Mouse (Mus musculus): ENCODE measurements around the gene Lipc. TPM values are rescaled to one million over a fixed set of nuclear protein-coding genes. Genes with fewer than 3 reads are reported as not detected.

The Lipc gene
- not detected in 2 replicates for polyA plus RNA-seq (2014; fragmentation: Nextera tagmentation; extraction: Ambion mirVana)

GRCm38 (mm10) chr9:70952126-70952525 lies at the start of gene Lipc:
Gene Lipc, minus strand, starts transcription at chr9:70952226.
- 87% methylated on average over 4 of the region's 4 CpGs for WGBS
- DNase-seq (ENCODE audit: low spot score) = no peak
- no peak for ATAC-seq (replicated peaks; ENCODE audit: low FRiP score)
- H3K9ac ChIP-seq (ENCODE audit: low read length) = no peak within 1 kb of the TSS
- no peak within 1 kb of the TSS for H3K4me2 ChIP-seq (ENCODE audit: low read depth, low read length, severe bottlenecking)
- H3K27ac ChIP-seq (ENCODE audit: low read depth, low read length) = no peak within 1 kb of the TSS
- H3K9me3 ChIP-seq (ENCODE audit: control insufficient read depth, low read length) = no peaks in the 10 kb centered on the region
- H3K36me3 ChIP-seq (ENCODE audit: control insufficient read depth, insufficient read depth, low read length) = no peaks in the 10 kb centered on the region
- no peaks in the 10 kb centered on the region for H3K4me1 ChIP-seq (replicated peaks; ENCODE audit: control insufficient read depth, insufficient read depth, low read length)
- H3K27me3 ChIP-seq (ENCODE audit: control insufficient read depth, insufficient read depth, low read length) = no peaks in the 10 kb centered on the region
- no peak within 1 kb of the TSS for H3K4me3 ChIP-seq (ENCODE audit: low read depth, low read length)

GRCm38 (mm10) chr9:70999161-70999560 lies 47.1 kb upstream of the Lipc start:
- Histone ChIP-seq H3K4me1 (replicated peaks; ENCODE audit: control insufficient read depth, insufficient read depth, low read length) (no peaks in the 10 kb centered on the region), H3K27me3 (ENCODE audit: control insufficient read depth, insufficient read depth, low read length) (no peaks in the 10 kb centered on the region), H3K27ac (ENCODE audit: low read depth, low read length) (no peak overlapping the region), H3K9me3 (ENCODE audit: control insufficient read depth, low read length) (no peaks in the 10 kb centered on the region; the same call in 1 of the 2 replicates), H3K9ac (ENCODE audit: low read length) (no peak overlapping the region), H3K4me3 (ENCODE audit: low read depth, low read length) (no peak overlapping the region), H3K4me2 (ENCODE audit: low read depth, low read length, severe bottlenecking) (no peak overlapping the region), H3K36me3 (ENCODE audit: control insufficient read depth, insufficient read depth, low read length) (no peaks in the 10 kb centered on the region)
- ATAC-seq (replicated peaks; ENCODE audit: low FRiP score) (no peak), DNase-seq (ENCODE audit: low spot score) (no peak)
- WGBS = 80% methylated on average over 4 of the region's 4 CpGs

GRCm38 (mm10) chr9:70998719-70999118 lies 46.7 kb upstream of the Lipc start:
- no peaks in the 10 kb centered on the region for H3K27me3 ChIP-seq (ENCODE audit: control insufficient read depth, insufficient read depth, low read length)
- DNase-seq (ENCODE audit: low spot score) = no peak
- WGBS = 79% methylated on average over 6 of the region's 6 CpGs
- no peak overlapping the region for H3K27ac ChIP-seq (ENCODE audit: low read depth, low read length)
- no peak overlapping the region for H3K9ac ChIP-seq (ENCODE audit: low read length)
- no peak overlapping the region for H3K4me3 ChIP-seq (ENCODE audit: low read depth, low read length)
- ATAC-seq (replicated peaks; ENCODE audit: low FRiP score) = no peak
- H3K36me3 ChIP-seq (ENCODE audit: control insufficient read depth, insufficient read depth, low read length) = no peaks in the 10 kb centered on the region
- no peaks in the 10 kb centered on the region for H3K4me1 ChIP-seq (replicated peaks; ENCODE audit: control insufficient read depth, insufficient read depth, low read length)
- no peaks in the 10 kb centered on the region; the same call in 1 of the 2 replicates for H3K9me3 ChIP-seq (ENCODE audit: control insufficient read depth, low read length)
- H3K4me2 ChIP-seq (ENCODE audit: low read depth, low read length, severe bottlenecking) = no peak overlapping the region

- Histone ChIP-seq H3K36me3 (ENCODE audit: control insufficient read depth, insufficient read depth, low read length) (no peaks in the 10 kb centered on the region), H3K4me2 (ENCODE audit: low read depth, low read length, severe bottlenecking) (no peak overlapping the region), H3K4me1 (replicated peaks; ENCODE audit: control insufficient read depth, insufficient read depth, low read length) (no peaks in the 10 kb centered on the region), H3K4me3 (ENCODE audit: low read depth, low read length) (no peak overlapping the region), H3K27me3 (ENCODE audit: control insufficient read depth, insufficient read depth, low read length) (no peaks in the 10 kb centered on the region), H3K9ac (ENCODE audit: low read length) (no peak overlapping the region), H3K9me3 (ENCODE audit: control insufficient read depth, low read length) (no peaks in the 10 kb centered on the region; the same call in 1 of the 2 replicates), H3K27ac (ENCODE audit: low read depth, low read length) (no peak overlapping the region)
- 73% methylated on average over 6 of the region's 6 CpGs for WGBS
- no peak for ATAC-seq (replicated peaks; ENCODE audit: low FRiP score)
- no peak for DNase-seq (ENCODE audit: low spot score)
These were observed 41.3 kb upstream of the Lipc start for GRCm38 (mm10) chr9:70993326-70993725.

GRCm38 (mm10) chr9:70991401-70991800 lies 39.4 kb upstream of the Lipc start:
- H3K36me3 ChIP-seq (ENCODE audit: control insufficient read depth, insufficient read depth, low read length) = no peaks in the 10 kb centered on the region
- H3K27ac ChIP-seq (ENCODE audit: low read depth, low read length) = no peak overlapping the region
- H3K27me3 ChIP-seq (ENCODE audit: control insufficient read depth, insufficient read depth, low read length) = no peaks in the 10 kb centered on the region
- 86% methylated on average over 5 of the region's 5 CpGs for WGBS
- H3K4me2 ChIP-seq (ENCODE audit: low read depth, low read length, severe bottlenecking) = no peak overlapping the region
- peaks cover 2% of the 10 kb centered on the region; the same call in 1 of the 2 replicates for H3K4me1 ChIP-seq (replicated peaks; ENCODE audit: control insufficient read depth, insufficient read depth, low read length)
- no peaks in the 10 kb centered on the region; the same call in 1 of the 2 replicates for H3K9me3 ChIP-seq (ENCODE audit: control insufficient read depth, low read length)
- ATAC-seq (replicated peaks; ENCODE audit: low FRiP score) (no peak), DNase-seq (ENCODE audit: low spot score) (no peak)
- no peak overlapping the region for H3K9ac ChIP-seq (ENCODE audit: low read length)
- H3K4me3 ChIP-seq (ENCODE audit: low read depth, low read length) = no peak overlapping the region

GRCm38 (mm10) chr9:70987210-70987609 lies 35.2 kb upstream of the Lipc start:
- 31% methylated on average over 2 of the region's 2 CpGs for WGBS

GRCm38 (mm10) chr9:70982991-70983480 lies 31.0 kb upstream of the Lipc start:
- WGBS = 84% methylated on average over 3 of the region's 3 CpGs
- Histone ChIP-seq H3K36me3 (ENCODE audit: control insufficient read depth, insufficient read depth, low read length) (no peaks in the 10 kb centered on the region), H3K9me3 (ENCODE audit: control insufficient read depth, low read length) (no peaks in the 10 kb centered on the region; the same call in 1 of the 2 replicates), H3K4me1 (replicated peaks; ENCODE audit: control insufficient read depth, insufficient read depth, low read length) (peaks cover 2% of the 10 kb centered on the region; the same call in 1 of the 2 replicates), H3K9ac (ENCODE audit: low read length) (no peak overlapping the region), H3K27ac (ENCODE audit: low read depth, low read length) (no peak overlapping the region), H3K4me2 (ENCODE audit: low read depth, low read length, severe bottlenecking) (no peak overlapping the region), H3K4me3 (ENCODE audit: low read depth, low read length) (no peak overlapping the region), H3K27me3 (ENCODE audit: control insufficient read depth, insufficient read depth, low read length) (no peaks in the 10 kb centered on the region)
- no peak for ATAC-seq (replicated peaks; ENCODE audit: low FRiP score)
- DNase-seq (ENCODE audit: low spot score) = no peak

More at GRCm38 (mm10) chr9:70987210-70987609, 35.2 kb upstream of the Lipc start:
- DNase-seq (ENCODE audit: low spot score) (no peak), ATAC-seq (replicated peaks; ENCODE audit: low FRiP score) (no peak)
- Histone ChIP-seq H3K9me3 (ENCODE audit: control insufficient read depth, low read length) (no peaks in the 10 kb centered on the region), H3K36me3 (ENCODE audit: control insufficient read depth, insufficient read depth, low read length) (no peaks in the 10 kb centered on the region), H3K4me3 (ENCODE audit: low read depth, low read length) (no peak overlapping the region), H3K4me1 (replicated peaks; ENCODE audit: control insufficient read depth, insufficient read depth, low read length) (peaks cover 2% of the 10 kb centered on the region; the same call in 1 of the 2 replicates), H3K27ac (ENCODE audit: low read depth, low read length) (no peak overlapping the region), H3K4me2 (ENCODE audit: low read depth, low read length, severe bottlenecking) (no peak overlapping the region), H3K9ac (ENCODE audit: low read length) (no peak overlapping the region), H3K27me3 (ENCODE audit: control insufficient read depth, insufficient read depth, low read length) (no peaks in the 10 kb centered on the region)

- H3K9me3 ChIP-seq (ENCODE audit: control insufficient read depth, low read length) = no peaks in the 10 kb centered on the region; the same call in 1 of the 2 replicates
- no peaks in the 10 kb centered on the region for H3K4me1 ChIP-seq (replicated peaks; ENCODE audit: control insufficient read depth, insufficient read depth, low read length)
- H3K36me3 ChIP-seq (ENCODE audit: control insufficient read depth, insufficient read depth, low read length) = no peaks in the 10 kb centered on the region
- H3K4me2 ChIP-seq (ENCODE audit: low read depth, low read length, severe bottlenecking) = no peak overlapping the region
- WGBS = 95% methylated on average over 1 of the region's 1 CpGs
- H3K27ac ChIP-seq (ENCODE audit: low read depth, low read length) = no peak overlapping the region
- H3K4me3 ChIP-seq (ENCODE audit: low read depth, low read length) = no peak overlapping the region
- no peaks in the 10 kb centered on the region for H3K27me3 ChIP-seq (ENCODE audit: control insufficient read depth, insufficient read depth, low read length)
- no peak for ATAC-seq (replicated peaks; ENCODE audit: low FRiP score)
- H3K9ac ChIP-seq (ENCODE audit: low read length) = no peak overlapping the region
- DNase-seq (ENCODE audit: low spot score) = no peak
These were observed 29.7 kb upstream of the Lipc start for GRCm38 (mm10) chr9:70981721-70982120.

GRCm38 (mm10) chr9:70979641-70980040 lies 27.6 kb upstream of the Lipc start:
- no peak overlapping the region for H3K4me3 ChIP-seq (ENCODE audit: low read depth, low read length)
- DNase-seq (ENCODE audit: low spot score) (no peak), ATAC-seq (replicated peaks; ENCODE audit: low FRiP score) (no peak)
- H3K4me2 ChIP-seq (ENCODE audit: low read depth, low read length, severe bottlenecking) = no peak overlapping the region
- no peaks in the 10 kb centered on the region for H3K27me3 ChIP-seq (ENCODE audit: control insufficient read depth, insufficient read depth, low read length)
- no peaks in the 10 kb centered on the region; the same call in 1 of the 2 replicates for H3K9me3 ChIP-seq (ENCODE audit: control insufficient read depth, low read length)
- 94% methylated on average over 2 of the region's 2 CpGs for WGBS
- no peak overlapping the region for H3K27ac ChIP-seq (ENCODE audit: low read depth, low read length)
- no peaks in the 10 kb centered on the region for H3K36me3 ChIP-seq (ENCODE audit: control insufficient read depth, insufficient read depth, low read length)
- H3K4me1 ChIP-seq (replicated peaks; ENCODE audit: control insufficient read depth, insufficient read depth, low read length) = no peaks in the 10 kb centered on the region
- H3K9ac ChIP-seq (ENCODE audit: low read length) = no peak overlapping the region
